Mouse (Mus musculus) liver, adult 2 months (tissue): ENCODE measurements around the gene Bdp1. TPM values are rescaled to one million over a fixed set of nuclear protein-coding genes. Genes with fewer than 3 reads are reported as not detected.
"Not testable (repeated sequence)": the region's sequence is repeated elsewhere in the genome, so short reads cannot be mapped to it uniquely, and the experiment has no call there.

Source experiments
- DNase-seq: peaks from one replicate; pipeline ENCODE4 v3.0.0-alpha.2; 2011; ENCODE audit warnings: low read depth, low spot score; ENCODE audit errors: extremely low read depth
- H3K27ac ChIP-seq: fragments of 200-500 bp; replicated peaks from 2 replicates; pipeline ENCODE4 v1.5.1; 2012; ENCODE audit warnings: low read depth, mild to moderate bottlenecking, control low read depth, inconsistent platforms, low read length; ENCODE audit not compliant: insufficient read depth
- H3K27me3 ChIP-seq: fragments of 200-500 bp; 2 replicates; pipeline ENCODE4 v1.6.1; 2012; ENCODE audit warnings: mild to moderate bottlenecking, moderate library complexity, low read length, inconsistent platforms; ENCODE audit not compliant: control insufficient read depth, insufficient read depth
- H3K36me3 ChIP-seq: fragments of 200-500 bp; 2 replicates; pipeline ENCODE4 v1.6.1; 2012; ENCODE audit warnings: low read length, inconsistent platforms; ENCODE audit not compliant: control insufficient read depth, insufficient read depth
- H3K4me1 ChIP-seq: fragments of 200-500 bp; 2 replicates; pipeline ENCODE4 v1.6.1; 2011; ENCODE audit warnings: low read length; ENCODE audit not compliant: control insufficient read depth, insufficient read depth
- H3K4me3 ChIP-seq: fragments of 200-500 bp; 2 replicates; pipeline ENCODE4 v1.5.1; 2011; ENCODE audit warnings: low read depth, mild to moderate bottlenecking, control low read depth, low read length, moderate library complexity; ENCODE audit not compliant: insufficient read depth
- H3K79me2 ChIP-seq: fragments of 200-500 bp; 2 replicates; pipeline ENCODE4 v1.6.1; 2012; ENCODE audit warnings: inconsistent platforms, mild to moderate bottlenecking, low read length, moderate library complexity; ENCODE audit not compliant: control insufficient read depth, insufficient read depth
- H3K9ac ChIP-seq: fragments of 200-500 bp; 2 replicates; pipeline ENCODE4 v1.6.1; 2012; ENCODE audit warnings: low read depth, mild to moderate bottlenecking, control low read depth, inconsistent platforms, low read length
- CTCF ChIP-seq: fragments of 200-500 bp; IDR thresholded peaks from 2 replicates; pipeline ENCODE4 v1.5.1; 2011; ENCODE audit warnings: low read depth, low read length, control low read depth
- POLR2A ChIP-seq: fragments of 200-500 bp; IDR thresholded peaks from 2 replicates; pipeline ENCODE4 v1.6.1; 2011; ENCODE audit warnings: low read length, control low read depth; ENCODE audit not compliant: insufficient read depth; ENCODE audit errors: extremely low read depth
- WGBS: fragments of 180-500 bp; shearing (Covaris S2); methylation state at CpG from one replicate; pipeline ENCODE4 v1.1.7; 2018; 5-methylcytosine and 5-hydroxymethylcytosine counted together
- polyA plus RNA-seq: library from polyadenylated mRNA; depleted of rRNA; stranded (reverse); fragments of >200 nt; gene quantifications from 2 replicates; pipeline ENCODE4 v1.2.3, GENCODE M21; 2012
- total RNA-seq: library from RNA; depleted of rRNA; stranded (reverse); fragments of >200 nt; gene quantifications from 2 replicates; pipeline ENCODE4 v1.2.3, GENCODE M21; 2014

Gene Bdp1
- total and polyA plus RNA-seq, 2 experiments, result 0.95 to 10.7 TPM

- Histone ChIP-seq H3K9ac (no peak overlapping the region), H3K27ac (no peak overlapping the region), H3K36me3 (peaks cover 62% of the 10 kb centered on the region), H3K79me2 (no peaks in the 10 kb centered on the region), H3K4me3 (no peak overlapping the region), H3K4me1 (no peaks in the 10 kb centered on the region), H3K27me3 (no peaks in the 10 kb centered on the region)
- 92% methylated on average over 8 of the region's 8 CpGs for WGBS
- DNase-seq, result no peak
- TF ChIP-seq CTCF (no peak), POLR2A (no peak)
Observed at GRCm38 (mm10) chr13:100071473-100071872, 32.4 kb downstream of the Bdp1 start.

- Histone ChIP-seq H3K27me3 (no peaks in the 10 kb centered on the region), H3K4me3 (no peak overlapping the region), H3K36me3 (peaks cover 67% of the 10 kb centered on the region), H3K9ac (no peak overlapping the region), H3K79me2 (no peaks in the 10 kb centered on the region), H3K27ac (no peak overlapping the region), H3K4me1 (no peaks in the 10 kb centered on the region)
- DNase-seq, result no peak
- WGBS, result 78% methylated on average over 6 of the region's 6 CpGs
- TF ChIP-seq POLR2A (no peak), CTCF (no peak)
Observed at GRCm38 (mm10) chr13:100067821-100068220, 36.0 kb downstream of the Bdp1 start.

- no peak for DNase-seq
- no peak overlapping the region for H3K27ac ChIP-seq
- no peaks in the 10 kb centered on the region for H3K79me2 ChIP-seq
- H3K4me3 ChIP-seq, result no peak overlapping the region
- no peak overlapping the region for H3K9ac ChIP-seq
- H3K36me3 ChIP-seq, result peaks cover 62% of the 10 kb centered on the region
- H3K27me3 ChIP-seq, result no peaks in the 10 kb centered on the region
- no peaks in the 10 kb centered on the region for H3K4me1 ChIP-seq
- TF ChIP-seq CTCF (no peak), POLR2A (no peak)
- WGBS, result 93% methylated on average over 3 of the region's 3 CpGs
Observed at GRCm38 (mm10) chr13:100063936-100064335, 39.9 kb downstream of the Bdp1 start.

- H3K4me1 ChIP-seq, H3K9ac ChIP-seq, H3K27me3 ChIP-seq, H3K79me2 ChIP-seq, DNase-seq, H3K27ac ChIP-seq, H3K4me3 ChIP-seq: not testable (repeated sequence)
- peaks cover 60% of the 10 kb centered on the region for H3K36me3 ChIP-seq
- 96% methylated on average over 8 of the region's 8 CpGs for WGBS
Observed at GRCm38 (mm10) chr13:100057738-100058137, 46.1 kb downstream of the Bdp1 start.

- H3K4me3 ChIP-seq, result no peak overlapping the region
- DNase-seq, result peak; percentile 91
- peaks cover 45% of the 10 kb centered on the region for H3K36me3 ChIP-seq
- TF ChIP-seq CTCF, result no peak
- no peak for TF ChIP-seq POLR2A
- H3K27me3 ChIP-seq, result no peaks in the 10 kb centered on the region
- no peak overlapping the region for H3K27ac ChIP-seq
- peaks cover 4% of the 10 kb centered on the region; the same call in 1 of the 2 replicates for H3K79me2 ChIP-seq
- H3K9ac ChIP-seq, result no peak overlapping the region
- peaks cover 10% of the 10 kb centered on the region for H3K4me1 ChIP-seq
- 22% methylated on average over 6 of the region's 6 CpGs for WGBS
Observed at GRCm38 (mm10) chr13:100026013-100026412, 77.9 kb downstream of the Bdp1 start.

- Histone ChIP-seq H3K27me3 (no peaks in the 10 kb centered on the region), H3K79me2 (peaks cover 14% of the 10 kb centered on the region), H3K4me1 (peaks cover 6% of the 10 kb centered on the region), H3K36me3 (peaks cover 8% of the 10 kb centered on the region), H3K27ac (no peak overlapping the region), H3K4me3 (no peak overlapping the region), H3K9ac (no peak overlapping the region)
- 92% methylated on average over 9 of the region's 9 CpGs for WGBS
- TF ChIP-seq POLR2A, result no peak
- no peak for TF ChIP-seq CTCF
- DNase-seq, result no peak
Observed at GRCm38 (mm10) chr13:100016891-100017290, 87.0 kb downstream of the Bdp1 start.
